Mouse (Mus musculus): ENCODE data around the gene Gja8. TPM values are rescaled to one million over a fixed set of nuclear protein-coding genes. Genes with fewer than 3 reads are reported as not detected.

The Gja8 gene
- polyA plus RNA-seq, 1 experiment from 2014 or later = not detected

GRCm38 (mm10) chr3:96871070-96871469 is 54.8 kb downstream of the Gja8 start:
- Histone ChIP-seq H3K4me2 (no peak overlapping the region), H3K9ac (ENCODE audit: low read depth, low read length) (no peak overlapping the region), H3K27ac (ENCODE audit: low read depth, low read length) (no peak overlapping the region), H3K36me3 (ENCODE audit: control insufficient read depth, insufficient read depth, low read length) (peaks cover 26% of the 10 kb centered on the region; the same call in 1 of the 2 replicates), H3K4me3 (ENCODE audit: low read depth, low read length) (no peak overlapping the region), H3K27me3 (replicated peaks; ENCODE audit: control insufficient read depth, insufficient read depth, low read length) (no peaks in the 10 kb centered on the region), H3K9me3 (ENCODE audit: control insufficient read depth, low read length) (no peaks in the 10 kb centered on the region), H3K4me1 (replicated peaks; ENCODE audit: control insufficient read depth, insufficient read depth, low read length) (no peaks in the 10 kb centered on the region)
- 83% methylated on average over 8 of the region's 8 CpGs for WGBS
- no peak for DNase-seq (ENCODE audit: low spot score)
- ATAC-seq (replicated peaks; ENCODE audit: low FRiP score) = no peak

- Histone ChIP-seq H3K4me2 (no peak overlapping the region), H3K4me3 (ENCODE audit: low read depth, low read length) (no peak overlapping the region), H3K36me3 (ENCODE audit: control insufficient read depth, insufficient read depth, low read length) (peaks cover 22% of the 10 kb centered on the region; the same call in 1 of the 2 replicates), H3K27ac (ENCODE audit: low read depth, low read length) (no peak overlapping the region), H3K9me3 (ENCODE audit: control insufficient read depth, low read length) (no peaks in the 10 kb centered on the region), H3K9ac (ENCODE audit: low read depth, low read length) (no peak overlapping the region), H3K27me3 (replicated peaks; ENCODE audit: control insufficient read depth, insufficient read depth, low read length) (no peaks in the 10 kb centered on the region), H3K4me1 (replicated peaks; ENCODE audit: control insufficient read depth, insufficient read depth, low read length) (no peaks in the 10 kb centered on the region)
- 88% methylated on average over 2 of the region's 2 CpGs for WGBS
- no peak for DNase-seq (ENCODE audit: low spot score)
- ATAC-seq (replicated peaks; ENCODE audit: low FRiP score) = no peak
Observed at GRCm38 (mm10) chr3:96870270-96870669, 55.5 kb downstream of the Gja8 start.

- WGBS = 92% methylated on average over 7 of the region's 7 CpGs
- H3K27me3 ChIP-seq (replicated peaks; ENCODE audit: control insufficient read depth, insufficient read depth, low read length) = no peaks in the 10 kb centered on the region
- H3K4me1 ChIP-seq (replicated peaks; ENCODE audit: control insufficient read depth, insufficient read depth, low read length) = no peaks in the 10 kb centered on the region
- DNase-seq (ENCODE audit: low spot score) = no peak
- peaks cover 16% of the 10 kb centered on the region; the same call in 1 of the 2 replicates for H3K36me3 ChIP-seq (ENCODE audit: control insufficient read depth, insufficient read depth, low read length)
- H3K27ac ChIP-seq (ENCODE audit: low read depth, low read length) = no peak overlapping the region
- H3K9me3 ChIP-seq (ENCODE audit: control insufficient read depth, low read length) = no peaks in the 10 kb centered on the region
- no peak overlapping the region for H3K4me2 ChIP-seq
- no peak for ATAC-seq (replicated peaks; ENCODE audit: low FRiP score)
- no peak overlapping the region for H3K4me3 ChIP-seq (ENCODE audit: low read depth, low read length)
- no peak overlapping the region for H3K9ac ChIP-seq (ENCODE audit: low read depth, low read length)
Observed at GRCm38 (mm10) chr3:96869091-96869490, 56.7 kb downstream of the Gja8 start.

- Histone ChIP-seq H3K36me3 (ENCODE audit: control insufficient read depth, insufficient read depth, low read length) (peaks cover 16% of the 10 kb centered on the region; the same call in 1 of the 2 replicates), H3K27me3 (replicated peaks; ENCODE audit: control insufficient read depth, insufficient read depth, low read length) (no peaks in the 10 kb centered on the region), H3K4me3 (ENCODE audit: low read depth, low read length) (no peak overlapping the region), H3K4me2 (no peak overlapping the region), H3K9me3 (ENCODE audit: control insufficient read depth, low read length) (no peaks in the 10 kb centered on the region), H3K9ac (ENCODE audit: low read depth, low read length) (no peak overlapping the region), H3K4me1 (replicated peaks; ENCODE audit: control insufficient read depth, insufficient read depth, low read length) (no peaks in the 10 kb centered on the region), H3K27ac (ENCODE audit: low read depth, low read length) (no peak overlapping the region)
- 95% methylated on average over 8 of the region's 8 CpGs for WGBS
- DNase-seq (ENCODE audit: low spot score) (no peak), ATAC-seq (replicated peaks; ENCODE audit: low FRiP score) (no peak)
Observed at GRCm38 (mm10) chr3:96868566-96868965, 57.3 kb downstream of the Gja8 start.

GRCm38 (mm10) chr3:96867863-96868262 is 58.0 kb downstream of the Gja8 start:
- DNase-seq (ENCODE audit: low spot score) (no peak), ATAC-seq (replicated peaks; ENCODE audit: low FRiP score) (no peak)
- 95% methylated on average over 3 of the region's 3 CpGs for WGBS
- peaks cover 16% of the 10 kb centered on the region; the same call in 1 of the 2 replicates for H3K36me3 ChIP-seq (ENCODE audit: control insufficient read depth, insufficient read depth, low read length)
- H3K4me1 ChIP-seq (replicated peaks; ENCODE audit: control insufficient read depth, insufficient read depth, low read length) = no peaks in the 10 kb centered on the region
- no peak overlapping the region for H3K4me2 ChIP-seq
- no peaks in the 10 kb centered on the region for H3K9me3 ChIP-seq (ENCODE audit: control insufficient read depth, low read length)
- no peak overlapping the region for H3K4me3 ChIP-seq (ENCODE audit: low read depth, low read length)
- no peaks in the 10 kb centered on the region for H3K27me3 ChIP-seq (replicated peaks; ENCODE audit: control insufficient read depth, insufficient read depth, low read length)
- H3K9ac ChIP-seq (ENCODE audit: low read depth, low read length) = no peak overlapping the region
- H3K27ac ChIP-seq (ENCODE audit: low read depth, low read length) = no peak overlapping the region

Other genes starting within 250 kb of the Gja8 start
- gene Pias3, start 229.6 kb downstream of the Gja8 start, polyA plus RNA-seq (2014; fragmentation: Nextera tagmentation; extraction: Ambion mirVana) = 19.6 and 21.1 TPM in 2 replicates
- gene Nudt17, start 217.5 kb downstream of the Gja8 start, polyA plus RNA-seq (2014; fragmentation: Nextera tagmentation; extraction: Ambion mirVana) = 2.4 and 2.5 TPM in 2 replicates
- gene Polr3c, start 198.4 kb downstream of the Gja8 start, polyA plus RNA-seq (2014; fragmentation: Nextera tagmentation; extraction: Ambion mirVana) = 41.4 and 44.1 TPM in 2 replicates
- gene Rnf115, start 198.4 kb downstream of the Gja8 start, polyA plus RNA-seq (2014; fragmentation: Nextera tagmentation; extraction: Ambion mirVana) = 49.6 and 51.5 TPM in 2 replicates
- gene Pdzk1, start 96.7 kb downstream of the Gja8 start, polyA plus RNA-seq (2014; fragmentation: Nextera tagmentation; extraction: Ambion mirVana) = 5.4 and 6.0 TPM in 2 replicates
- 0.12 and 0.19 TPM in 2 replicates for gene Cd160, start 96.7 kb downstream of the Gja8 start, polyA plus RNA-seq (2014; fragmentation: Nextera tagmentation; extraction: Ambion mirVana)
- 1.8 and 2.2 TPM in 2 replicates for gene Gja5, start 21.3 kb downstream of the Gja8 start, polyA plus RNA-seq (2014; fragmentation: Nextera tagmentation; extraction: Ambion mirVana)
- 50.2 and 53.0 TPM in 2 replicates for gene Gpr89, start 20.7 kb downstream of the Gja8 start, polyA plus RNA-seq (2014; fragmentation: Nextera tagmentation; extraction: Ambion mirVana)
- 41.1 and 41.4 TPM in 2 replicates for gene Acp6, start 232.8 kb upstream of the Gja8 start, polyA plus RNA-seq (2014; fragmentation: Nextera tagmentation; extraction: Ambion mirVana)

Measured in liver, embryonic 11.5 days (tissue).